Mouse (Mus musculus): ENCODE data around the gene Zfp59.
"Not testable (repeated sequence)": the region's sequence is repeated elsewhere in the genome, so short reads cannot be mapped to it uniquely, and the experiment has no call there.

Zfp59 gene

GRCm38 (mm10) chr7:27862578-27862977 is 24.2 kb downstream of the Zfp59 start:
- not testable (repeated sequence) for DNase-seq (ENCODE audit: extremely low spot score, low read depth, low spot score)

GRCm38 (mm10) chr7:27881721-27882120 is 43.3 kb downstream of the Zfp59 start:
- DNase-seq (ENCODE audit: extremely low spot score, low read depth, low spot score) = no peak

GRCm38 (mm10) chr7:27900601-27901000 is 62.2 kb downstream of the Zfp59 start:
- DNase-seq (ENCODE audit: extremely low spot score, low read depth, low spot score) = no peak

- no peak for DNase-seq (ENCODE audit: extremely low spot score, low read depth, low spot score)
These were observed 66.8 kb downstream of the Zfp59 start for GRCm38 (mm10) chr7:27905061-27905848.
